Mouse (Mus musculus) ZHBTc4 (cell line): ENCODE data around the gene Gm32717.
"Not testable (repeated sequence)": the region's sequence is repeated elsewhere in the genome, so short reads cannot be mapped to it uniquely, and the experiment has no call there.

Experiments used
- DNase-seq: peaks from one replicate; pipeline ENCODE4 v3.0.0-alpha.2; 2011; ENCODE audit warnings: low read depth, low spot score

Gene Gm32717

GRCm38 (mm10) chr10:118240680-118241079 lies at the start of gene Gm32717:
TSS of gene Gm32717 (minus strand) at chr10:118240780.
- not testable (repeated sequence) for DNase-seq

- not testable (repeated sequence) for DNase-seq
Observed at GRCm38 (mm10) chr10:118283016-118283415, 42.4 kb upstream of the Gm32717 start.

- not testable (repeated sequence) for DNase-seq
Observed at GRCm38 (mm10) chr10:118282565-118282964, 42.0 kb upstream of the Gm32717 start.

- DNase-seq: not testable (repeated sequence)
Observed at GRCm38 (mm10) chr10:118278069-118278468, 37.5 kb upstream of the Gm32717 start.

GRCm38 (mm10) chr10:118271416-118271815 lies 30.8 kb upstream of the Gm32717 start:
- not testable (repeated sequence) for DNase-seq

GRCm38 (mm10) chr10:118268812-118269211 lies 28.2 kb upstream of the Gm32717 start:
- DNase-seq: not testable (repeated sequence)

GRCm38 (mm10) chr10:118258388-118258787 lies 17.8 kb upstream of the Gm32717 start, which contains the start of gene Gm32802:
TSS of gene Gm32802 (plus strand) at chr10:118258688.
- DNase-seq: not testable (repeated sequence)

GRCm38 (mm10) chr10:118250852-118251295 lies 10.3 kb upstream of the Gm32717 start:
- peak; percentile 43 for DNase-seq

GRCm38 (mm10) chr10:118249006-118249595 lies 8.5 kb upstream of the Gm32717 start:
- not testable (repeated sequence) for DNase-seq

GRCm38 (mm10) chr10:118232607-118233006 lies 8.0 kb downstream of the Gm32717 start:
- DNase-seq: not testable (repeated sequence)

GRCm38 (mm10) chr10:118227629-118228028 lies 13.0 kb downstream of the Gm32717 start:
- DNase-seq: not testable (repeated sequence)

- not testable (repeated sequence) for DNase-seq
Observed at GRCm38 (mm10) chr10:118215719-118216393, 24.7 kb downstream of the Gm32717 start.

GRCm38 (mm10) chr10:118204642-118205041 lies 35.9 kb downstream of the Gm32717 start, which contains the start of gene Il22:
TSS of gene Il22 (plus strand) at chr10:118204942.
- DNase-seq: no peak

- DNase-seq: peak; percentile 17
Observed at GRCm38 (mm10) chr10:118195150-118195549, 45.4 kb downstream of the Gm32717 start.
